Mouse (Mus musculus): ENCODE measurements around the gene Gm4881.

Gene Gm4881

DNA sequence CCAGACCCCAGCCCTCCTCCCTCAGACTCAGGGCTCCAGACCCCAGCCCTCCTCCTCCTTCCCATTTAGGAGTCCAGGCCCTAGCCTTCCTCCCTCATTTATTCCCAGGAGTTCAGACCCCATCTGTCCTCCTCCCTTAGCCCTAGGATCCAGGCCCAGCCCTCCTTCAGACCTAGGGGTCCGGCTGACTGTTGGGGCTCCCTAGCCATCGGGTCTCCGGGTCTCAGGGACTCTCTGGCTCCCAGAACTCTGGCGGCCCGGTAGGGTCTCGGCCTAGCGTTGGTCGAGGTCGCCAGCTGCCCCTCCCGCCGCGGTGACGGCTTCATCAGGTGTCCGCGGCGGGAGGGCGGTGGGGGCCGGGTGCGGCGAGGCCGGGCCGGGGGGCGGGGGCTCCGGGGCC, 9.7 kb upstream of the Gm4881 start:
- DNase-seq (ENCODE audit: low read depth), result no peak

DNA sequence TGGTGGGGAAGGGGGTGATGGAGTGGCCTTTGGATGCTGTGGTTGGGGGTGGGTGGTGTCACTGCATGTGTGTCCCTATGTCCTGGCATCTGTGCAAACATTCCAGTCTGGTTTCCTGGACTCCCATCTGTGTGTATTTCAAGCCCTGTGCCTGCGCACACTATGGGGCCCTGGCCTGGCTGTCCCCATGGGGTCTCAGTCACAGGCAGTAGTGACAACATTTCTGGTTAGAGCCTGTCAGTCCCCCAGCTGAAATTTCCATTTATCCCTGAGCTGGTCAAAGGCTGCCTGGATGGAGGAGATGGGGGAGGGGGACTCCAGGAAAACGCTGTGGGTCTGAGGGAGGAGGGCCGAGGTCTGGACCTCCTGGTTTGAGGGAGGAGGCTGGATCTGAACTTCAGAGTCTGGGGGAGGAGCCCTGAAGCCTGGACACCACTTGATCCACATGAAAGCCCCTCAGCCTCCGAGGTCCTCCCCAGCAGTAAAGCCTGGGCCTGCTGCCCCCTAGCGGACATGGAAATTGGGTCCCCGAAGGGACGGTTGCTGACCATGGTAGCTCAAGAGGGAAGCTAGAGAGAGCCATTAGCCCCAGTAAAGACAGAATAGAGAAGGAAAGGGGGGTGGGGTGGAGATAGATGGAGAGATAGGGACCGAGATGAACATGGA, 5.8 kb upstream of the Gm4881 start:
- DNase-seq (ENCODE audit: low read depth), result peak; percentile 46

DNA sequence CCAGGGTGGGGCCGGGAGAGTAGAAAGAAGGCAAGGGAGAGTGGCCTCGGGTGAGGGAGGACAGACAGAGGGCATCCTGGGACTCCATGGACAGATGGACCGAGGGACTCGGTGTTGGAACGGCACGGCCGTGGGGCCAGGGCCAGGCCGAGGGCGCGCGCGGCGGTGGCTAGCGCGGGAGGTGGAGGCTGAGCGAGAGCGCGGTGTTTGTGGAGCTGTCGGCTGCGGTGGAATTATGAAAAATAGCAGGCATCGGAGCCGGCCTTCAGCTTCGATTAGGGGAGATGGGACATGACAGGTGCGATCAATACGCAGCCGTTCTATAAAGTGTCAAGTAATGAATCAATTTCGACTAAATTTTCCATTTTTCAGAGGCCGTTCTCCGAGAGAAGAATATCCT, 4.5 kb upstream of the Gm4881 start:
- DNase-seq (ENCODE audit: low read depth), result no peak

DNA sequence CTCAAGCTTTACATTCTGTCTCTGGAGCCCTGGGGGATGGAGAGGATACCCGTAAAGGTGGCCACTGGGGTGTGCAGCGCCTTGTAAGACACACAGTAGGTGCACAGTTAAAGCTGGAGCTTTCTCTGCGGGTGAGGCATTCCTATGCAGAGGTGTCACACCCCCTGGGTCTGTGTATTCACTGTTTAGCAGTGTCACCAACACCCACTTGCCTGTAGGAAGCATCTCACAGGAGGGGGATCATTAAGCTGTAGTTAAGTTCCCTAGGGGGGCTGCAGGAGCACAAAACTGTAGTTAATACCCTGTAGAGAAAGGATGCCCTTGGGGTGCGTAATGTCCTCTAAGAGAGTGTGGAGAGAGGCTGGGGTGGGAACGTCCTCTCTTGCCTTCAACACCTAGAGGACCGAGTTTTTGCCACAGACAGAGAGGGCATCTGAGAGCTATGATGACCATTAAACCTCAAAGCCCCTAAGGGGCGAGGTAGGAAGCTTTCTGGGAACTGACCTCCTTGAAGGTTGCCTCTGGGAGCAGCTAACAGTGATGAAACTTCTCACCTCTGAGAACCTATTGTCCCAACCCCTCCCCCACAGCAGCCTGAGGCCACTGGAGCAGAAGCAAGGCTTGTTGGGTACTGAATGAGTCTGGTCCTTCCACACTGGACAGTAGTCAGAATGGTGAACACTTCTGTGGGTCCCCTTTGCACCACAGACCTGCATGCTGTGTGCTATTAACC, 3.2 kb upstream of the Gm4881 start:
- no peak for DNase-seq (ENCODE audit: low read depth)

DNA sequence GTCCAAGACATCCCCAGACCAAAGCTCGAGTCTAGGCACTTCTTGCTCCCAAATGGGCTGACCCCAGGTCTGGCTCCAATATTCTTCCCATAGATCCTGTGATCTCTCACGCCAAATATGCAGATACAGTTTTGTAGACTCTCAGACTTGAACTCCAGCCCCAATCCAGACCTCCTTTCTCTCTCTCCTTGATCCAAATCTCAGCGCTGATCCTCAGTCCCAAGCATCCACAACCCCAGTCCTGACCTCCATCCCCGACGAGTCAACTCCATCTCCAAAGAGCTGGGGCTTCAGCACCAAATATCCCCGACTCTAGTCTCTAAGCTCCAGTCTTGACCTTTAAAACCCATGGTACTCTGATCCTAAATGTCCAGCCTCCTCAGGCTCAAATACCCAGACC, 653 bp downstream of the Gm4881 start:
- DNase-seq (ENCODE audit: low read depth), result no peak

DNA sequence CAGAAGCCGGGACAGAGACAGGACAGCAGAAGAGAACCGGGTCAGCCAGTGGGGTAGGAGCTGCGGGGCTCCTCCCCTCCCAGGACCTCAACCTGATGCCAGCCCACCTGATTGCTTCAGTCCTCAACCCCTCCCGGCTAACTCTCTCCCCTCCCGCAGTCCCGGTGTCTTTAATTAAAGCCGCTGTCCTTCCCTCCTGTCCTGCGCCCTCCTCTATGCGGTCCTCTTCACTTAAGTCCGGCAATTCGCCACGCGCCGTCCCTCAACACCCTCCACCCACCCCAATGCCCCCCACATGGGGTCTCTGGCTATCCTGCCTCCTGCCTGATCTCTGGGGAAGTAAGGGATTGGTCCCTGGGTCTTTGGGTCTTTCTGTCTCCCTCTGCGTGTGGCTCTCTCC, 12.6 kb downstream of the Gm4881 start:
- no peak for DNase-seq (ENCODE audit: low read depth)

DNA sequence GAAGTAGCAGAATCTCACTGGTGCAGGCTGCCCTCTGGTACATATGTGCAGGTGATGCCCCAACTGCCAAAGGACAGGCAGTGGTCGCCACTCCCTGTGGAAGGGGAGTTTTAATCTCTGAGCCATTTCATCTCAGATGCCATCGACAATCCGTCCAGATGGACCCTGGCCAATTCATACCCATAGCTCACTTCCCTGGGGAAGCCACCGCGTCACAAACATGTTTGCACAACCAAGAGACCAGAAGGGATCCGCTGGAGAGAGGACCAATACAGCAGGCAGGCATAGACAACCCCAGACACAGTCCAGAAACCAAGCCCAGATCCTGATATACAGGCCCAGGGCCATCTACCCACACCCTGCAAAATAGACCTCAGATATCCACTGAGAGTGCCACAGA, 13.8 kb downstream of the Gm4881 start:
- DNase-seq (ENCODE audit: low read depth), result no peak

DNA sequence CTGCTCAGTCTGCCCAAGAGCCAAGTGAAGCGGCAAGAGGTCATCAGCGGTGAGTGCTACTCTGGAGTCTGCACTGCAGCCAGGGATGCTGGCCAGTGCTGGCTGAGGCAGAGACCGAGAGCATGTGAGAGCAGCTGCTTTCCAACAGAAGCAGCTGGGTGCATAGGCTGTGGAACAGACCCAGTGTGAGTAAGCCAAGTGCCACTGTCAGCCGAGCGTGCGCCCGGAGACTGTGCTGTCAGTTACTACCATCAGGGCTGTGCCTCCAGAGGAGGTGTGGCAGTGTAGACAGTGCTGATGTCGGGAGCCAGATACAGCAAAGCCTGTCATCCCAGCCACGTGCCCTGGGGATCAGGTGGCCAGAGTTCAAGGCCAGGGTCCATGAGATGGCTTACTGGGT, 24.6 kb downstream of the Gm4881 start:
- no peak for DNase-seq (ENCODE audit: low read depth)

DNA sequence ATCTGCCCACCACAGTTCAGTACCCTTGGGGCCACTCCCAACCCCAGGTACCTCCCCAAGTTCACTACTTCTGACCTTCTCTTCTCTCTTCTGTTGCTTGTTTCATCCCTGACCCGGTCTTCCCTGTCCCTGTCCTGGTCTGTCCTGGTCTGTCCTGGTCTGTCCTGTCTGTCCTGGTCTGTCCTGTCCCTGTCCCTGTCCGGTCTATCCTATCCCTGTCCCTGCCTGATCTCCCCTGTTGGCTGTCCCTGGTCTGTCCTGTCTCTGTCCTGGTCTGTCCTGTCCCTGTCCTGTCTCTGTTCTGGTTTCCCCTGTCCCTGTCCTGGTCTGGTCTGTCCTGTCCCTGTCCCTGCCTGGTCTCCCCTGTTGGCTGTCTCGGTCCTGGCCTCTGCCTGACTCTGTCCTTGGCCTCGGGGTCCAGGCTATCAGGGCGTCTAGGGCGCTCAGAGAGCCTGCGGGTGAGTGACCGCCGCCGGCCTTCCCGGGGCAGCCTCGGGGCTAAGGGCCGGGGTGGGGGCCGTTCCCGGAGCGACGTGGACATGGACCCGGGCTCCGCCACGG, 25.5 kb downstream of the Gm4881 start:
- no peak for DNase-seq (ENCODE audit: low read depth)

DNA sequence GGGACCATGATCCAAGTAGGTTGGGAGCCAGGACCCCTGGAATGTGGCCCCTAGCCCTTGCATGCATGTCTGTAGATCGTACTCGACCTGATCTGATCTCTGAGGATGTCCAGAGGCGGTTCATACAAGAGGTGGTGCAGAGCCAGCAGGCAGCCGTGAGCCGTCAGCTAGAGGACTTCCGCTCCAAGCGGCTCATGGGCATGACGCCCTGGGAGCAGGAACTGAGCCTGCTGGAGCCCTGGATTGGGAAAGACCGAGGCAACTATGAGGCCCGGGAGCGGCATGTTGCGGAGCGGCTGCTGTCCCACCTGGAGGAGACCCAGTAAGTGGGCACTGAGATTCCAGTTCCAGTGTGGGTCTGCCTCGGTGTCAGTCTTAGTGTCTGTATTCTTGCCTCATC, 31.8 kb downstream of the Gm4881 start:
- DNase-seq (ENCODE audit: low read depth), result no peak

DNA sequence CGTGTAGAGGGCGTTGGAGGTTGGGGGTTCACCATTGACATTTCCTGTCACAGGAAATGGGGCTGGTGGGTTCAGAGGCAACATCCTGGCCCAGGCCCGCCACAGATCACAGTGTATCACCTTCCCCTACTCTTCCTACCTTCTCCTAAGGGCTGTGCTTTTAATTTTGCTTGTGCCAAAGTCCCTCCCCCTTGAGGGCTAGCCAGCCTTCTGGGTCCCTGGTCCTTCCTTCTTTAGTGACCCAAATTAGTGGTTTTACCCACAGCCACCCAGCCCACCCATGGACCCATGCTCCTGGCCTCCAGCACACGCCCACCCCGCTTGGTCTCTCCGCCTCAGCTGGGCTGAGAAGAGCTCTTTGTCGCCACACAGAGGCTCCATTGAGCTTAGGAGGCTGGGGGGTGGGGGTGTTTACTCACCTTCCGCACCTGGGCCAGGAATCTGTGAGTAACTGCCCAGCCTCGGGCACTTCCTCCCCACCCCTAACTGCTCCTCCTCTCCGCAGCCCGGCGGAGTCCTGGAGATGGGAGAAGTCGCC, 37.0 kb downstream of the Gm4881 start:
- no peak for DNase-seq (ENCODE audit: low read depth)

DNA sequence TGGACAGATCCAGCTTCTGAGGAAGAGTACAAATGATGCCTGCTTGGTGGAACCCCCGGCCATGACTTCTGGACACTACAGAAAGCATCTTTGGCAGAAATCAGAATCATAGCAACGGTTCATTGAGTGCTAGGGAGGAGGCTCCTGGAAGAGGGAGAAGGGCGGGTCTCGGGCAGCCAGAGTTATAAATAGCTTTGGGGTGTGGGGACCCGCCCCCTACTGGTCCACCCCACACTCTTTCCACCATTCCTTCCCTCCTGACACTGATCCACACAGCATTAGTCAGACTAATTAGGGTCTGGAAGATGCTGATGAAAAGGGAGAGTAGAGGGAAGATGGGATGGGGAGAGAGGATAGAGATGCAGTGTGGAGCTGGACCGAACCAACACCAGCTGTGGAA, 37.7 kb downstream of the Gm4881 start:
- DNase-seq (ENCODE audit: low read depth), result no peak

DNA sequence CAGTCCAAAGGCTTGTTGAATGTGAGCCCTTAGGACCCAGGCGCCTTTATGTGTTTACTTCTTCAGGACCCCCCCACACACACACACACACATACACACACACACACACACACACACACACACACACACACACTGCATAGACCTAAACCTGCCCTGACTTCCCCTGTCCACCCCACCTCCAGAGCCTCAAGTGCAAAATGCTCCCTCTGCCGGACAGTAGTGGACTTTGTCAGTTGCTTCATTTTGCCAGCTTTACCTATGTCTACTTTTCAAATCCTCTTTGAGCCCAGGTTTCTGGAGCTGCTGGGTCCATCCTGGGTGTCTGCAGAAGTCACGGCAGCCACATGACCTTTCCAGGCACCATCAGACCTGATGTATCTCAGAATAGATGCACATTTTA, 39.4 kb downstream of the Gm4881 start:
- peak; percentile 75 for DNase-seq (ENCODE audit: low read depth)

DNA sequence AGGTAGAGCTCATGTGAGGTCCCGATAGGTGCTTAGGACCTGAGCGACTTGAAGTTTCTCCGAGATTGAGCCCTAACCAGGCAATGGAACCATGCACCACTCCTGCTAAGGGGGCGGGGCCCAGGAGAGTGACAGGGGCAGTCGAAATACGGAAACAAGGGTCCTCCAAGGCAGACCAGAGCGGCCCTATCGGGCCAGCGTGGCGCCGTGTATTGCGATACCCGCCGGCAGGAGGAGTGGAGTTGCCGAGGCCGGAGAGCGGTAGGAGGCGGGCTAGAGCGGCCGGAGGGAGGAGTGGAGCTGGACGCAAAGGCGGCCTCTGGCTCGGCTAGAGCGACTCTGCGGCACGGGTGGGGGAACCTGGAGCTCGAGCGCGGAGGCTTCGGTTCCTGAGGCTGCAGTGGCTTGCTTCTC, 40.2 kb downstream of the Gm4881 start:
- peak; percentile 95 for DNase-seq (ENCODE audit: low read depth)

DNA sequence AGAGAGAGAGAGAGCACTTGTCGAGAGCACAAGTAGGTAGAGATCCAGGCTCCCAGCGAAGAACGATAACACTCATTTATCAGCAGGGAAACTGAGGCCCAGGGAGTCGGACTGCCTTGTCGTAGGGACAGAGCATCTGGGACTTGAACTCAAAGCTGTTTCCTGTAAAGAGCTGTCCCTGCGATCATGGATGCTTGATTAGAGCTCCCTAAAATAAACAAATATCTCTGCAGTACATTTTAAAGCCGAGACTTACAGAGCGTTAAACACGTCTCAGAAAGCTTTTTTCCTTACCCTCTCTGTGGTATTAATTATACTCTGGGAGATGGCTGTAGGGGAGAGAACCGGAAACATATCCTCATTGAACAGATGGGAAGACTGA, 40.9 kb downstream of the Gm4881 start:
- DNase-seq (ENCODE audit: low read depth), result no peak

DNA sequence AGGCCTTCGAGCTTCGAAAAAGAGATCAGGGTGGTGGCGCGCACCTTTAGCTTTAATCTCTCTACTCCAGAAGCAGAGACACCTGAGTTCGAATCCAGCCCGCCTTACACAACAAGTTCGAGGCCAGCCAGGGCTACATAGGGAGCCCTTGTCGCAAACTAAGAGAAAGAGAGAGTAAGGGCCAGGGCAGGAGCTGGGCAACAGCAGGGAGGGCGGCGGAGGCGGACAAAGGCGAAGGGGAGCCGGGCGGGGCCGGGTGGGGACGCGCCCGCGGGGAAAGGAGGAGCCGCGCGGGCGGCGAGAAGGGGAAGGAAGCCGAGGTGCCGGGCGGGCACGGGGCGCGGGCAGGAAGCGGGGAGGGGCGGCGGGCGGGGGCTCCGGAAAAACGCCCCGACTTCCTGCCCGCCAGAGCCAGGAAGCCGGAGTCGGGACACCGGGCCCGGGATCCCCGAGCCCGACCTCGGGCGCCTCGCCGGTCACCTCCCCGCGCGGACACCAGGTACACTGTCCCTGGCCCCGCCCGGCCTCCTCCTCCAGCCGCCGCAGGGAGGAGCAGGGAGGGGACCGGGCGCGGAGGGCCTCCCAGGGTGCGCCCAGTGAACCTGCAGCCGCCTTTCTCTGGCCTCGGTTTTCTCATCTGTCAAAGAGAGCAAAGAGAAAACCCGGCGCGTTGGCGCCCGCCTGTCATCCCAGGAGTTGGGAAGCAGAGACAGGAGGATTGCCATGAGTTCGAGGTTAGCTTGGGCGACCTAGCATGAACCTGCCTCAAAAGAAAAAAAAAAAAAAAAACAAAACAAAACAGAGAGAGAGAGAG, 41.5 kb downstream of the Gm4881 start, which contains the start of gene Arhgef1:
Gene Arhgef1, plus strand, starts transcription at position 283 of the 814 bp plus-strand sequence.
- DNase-seq (ENCODE audit: low read depth), result peak; percentile 52

DNA sequence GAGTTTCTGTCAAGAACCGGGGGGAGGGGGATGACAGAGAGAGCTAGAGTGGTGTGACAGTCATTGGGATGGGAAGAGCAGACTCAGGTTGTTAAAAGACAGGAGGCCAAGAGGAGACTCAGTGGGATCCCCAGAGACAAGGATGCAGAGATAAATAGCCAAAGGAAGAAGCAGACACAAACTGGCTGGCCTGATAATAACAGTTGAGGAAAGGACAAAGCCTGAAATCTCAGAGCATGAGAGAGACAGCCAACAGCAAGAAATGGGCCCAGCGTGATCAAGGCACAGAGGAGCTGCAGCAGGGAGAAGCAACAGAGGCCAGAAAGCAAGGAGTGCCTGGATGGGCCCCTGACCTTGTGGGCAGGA, 42.0 kb downstream of the Gm4881 start:
- no peak for DNase-seq (ENCODE audit: low read depth)

DNA sequence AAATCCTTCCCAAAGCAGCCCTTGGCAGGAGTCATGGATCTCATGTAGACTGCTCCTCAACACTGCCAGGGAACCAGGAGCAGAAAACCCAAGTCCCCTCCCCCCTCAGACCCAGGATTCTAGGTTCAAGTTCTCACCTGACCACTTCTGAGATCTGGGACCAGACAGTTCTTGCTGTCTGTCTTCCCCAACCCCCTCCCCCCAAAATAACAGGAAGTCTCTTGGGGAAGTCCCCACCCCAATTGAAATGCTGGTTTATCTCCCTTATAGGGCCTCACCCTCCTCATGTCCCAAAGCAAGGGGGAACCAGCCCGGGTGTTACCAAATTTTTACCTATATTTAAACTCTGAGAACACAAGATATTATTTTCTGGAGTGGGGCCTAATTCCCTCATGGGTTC, 42.5 kb downstream of the Gm4881 start:
- DNase-seq (ENCODE audit: low read depth), result no peak

DNA sequence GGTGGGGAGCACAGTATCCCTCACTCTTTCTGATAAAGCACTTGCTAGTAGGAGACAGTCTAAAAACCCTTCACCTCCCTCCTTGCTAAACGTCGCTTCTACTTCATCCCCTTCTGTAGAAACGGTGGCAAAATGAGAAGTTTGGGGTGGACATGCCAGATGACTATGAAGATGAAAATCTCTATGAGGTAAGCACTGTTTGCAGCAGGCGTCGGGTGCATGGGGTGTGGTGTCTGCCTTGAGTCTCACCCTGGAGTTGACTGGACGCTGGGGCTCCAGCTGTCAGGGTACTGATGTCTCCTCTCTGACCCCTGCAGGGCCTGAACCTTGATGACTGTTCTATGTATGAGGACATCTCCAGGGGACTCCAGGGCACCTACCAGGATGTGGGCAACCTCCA, 43.2 kb downstream of the Gm4881 start:
- no peak for DNase-seq (ENCODE audit: low read depth)

DNA sequence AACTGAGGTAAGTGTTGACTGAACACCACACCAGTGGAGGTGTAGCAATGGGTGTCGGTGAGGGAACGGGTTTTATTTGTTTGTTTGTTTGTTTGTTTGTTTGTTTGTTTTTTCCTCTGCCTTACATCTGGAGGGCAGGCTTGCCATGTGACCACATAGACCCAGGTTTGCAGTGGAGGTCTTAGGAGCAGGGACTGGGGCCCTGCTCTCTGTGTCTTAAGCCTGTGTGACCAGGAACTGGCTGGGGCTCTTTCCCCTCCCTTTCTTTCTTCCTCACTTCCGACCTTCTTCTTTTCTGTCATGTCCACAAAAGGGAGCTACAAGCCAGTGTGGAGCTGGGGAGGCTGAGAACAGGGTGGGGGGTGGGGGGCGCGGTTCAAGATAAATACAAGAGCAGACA, 46.3 kb downstream of the Gm4881 start:
- no peak for DNase-seq (ENCODE audit: low read depth)

DNA sequence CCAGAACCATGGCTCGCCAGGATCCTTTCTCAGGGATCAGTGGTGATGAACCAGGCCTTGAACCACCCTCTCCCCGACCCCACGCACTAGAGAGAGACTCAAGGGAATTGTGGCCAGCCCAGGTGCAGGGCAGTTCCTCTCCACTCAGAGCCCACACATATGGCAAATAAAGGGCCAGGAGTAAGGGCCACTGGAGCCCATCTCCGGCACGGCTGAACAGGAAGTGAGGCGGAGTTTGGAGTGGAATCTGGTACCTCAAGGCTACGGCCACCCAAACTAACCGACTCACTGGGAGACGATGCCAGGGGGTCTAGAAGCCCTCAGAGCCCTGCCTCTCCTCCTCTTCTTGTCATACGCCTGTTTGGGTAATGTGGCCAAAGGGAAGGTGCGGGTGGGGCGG, 47.1 kb downstream of the Gm4881 start, which contains the start of gene Cd79a:
Gene Cd79a, plus strand, starts transcription at position 158 of the 400 bp plus-strand sequence.
- no peak for DNase-seq (ENCODE audit: low read depth)

DNA sequence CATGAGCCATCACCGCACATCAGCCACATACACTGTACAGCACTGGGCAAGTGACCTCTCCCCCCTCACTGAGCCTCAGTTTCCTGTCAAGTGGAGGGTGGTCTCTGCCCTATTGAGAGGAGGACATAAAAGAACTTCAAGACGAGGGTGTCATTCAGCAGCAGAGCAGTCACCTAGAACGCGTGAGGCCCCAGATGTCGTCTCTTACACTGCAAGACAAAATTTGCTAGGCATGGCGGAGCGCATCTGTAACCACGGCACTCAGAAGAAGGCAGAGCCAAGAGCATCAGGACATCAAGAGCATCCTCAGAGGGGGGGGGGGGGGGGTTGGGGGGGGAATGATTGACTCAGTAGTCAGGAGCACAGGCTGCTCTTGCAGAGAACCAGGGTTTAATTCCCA, 48.0 kb downstream of the Gm4881 start:
- DNase-seq (ENCODE audit: low read depth), result no peak

All from c-Kit-positive CD71-positive TER-119-negative erythroid progenitor cells, embryonic 14.5 days (primary cell).